ENCODE assay signal across 21 mouse cellular contexts in genomic region chr7:129575110-129575784, GRCm38 (mm10). TPM values are rescaled to one million over a fixed set of nuclear protein-coding genes. Genes with fewer than 3 reads are reported as not detected.
DNase-seq lines count a peak whose midpoint lies in the region; ATAC-seq lines count a peak whose summit lies in the region.
"Had no signal": no experiment of that assay in that cellular context is flagged by ENCODE, and none has a peak within 500 bp of the region (broad histone marks: within the 10 kb centered on the region; RNA-seq: fewer than 3 reads in every experiment).

No protein-coding gene starts in this region.

- no peak overlapping the region for H3K9ac ChIP-seq in forebrain, embryonic 13.5 days
- no peak overlapping the region for H3K9ac ChIP-seq in forebrain, embryonic 11.5 days (ENCODE audit: low read length)
- H3K9ac ChIP-seq: liver, embryonic 12.5 days; lung, embryonic 14.5 days; stomach, embryonic 15.5 days had no signal

- no peak overlapping the region for H3K4me2 ChIP-seq in forebrain, embryonic 13.5 days
- H3K4me2 ChIP-seq in forebrain, embryonic 11.5 days (ENCODE audit: low read depth, low read length, severe bottlenecking), result no peak overlapping the region
- H3K4me2 ChIP-seq: liver, embryonic 12.5 days; lung, embryonic 14.5 days; stomach, embryonic 15.5 days had no signal

- H3K4me3 ChIP-seq in forebrain, embryonic 13.5 days, result no peak overlapping the region
- H3K4me3 ChIP-seq in forebrain, embryonic 11.5 days (ENCODE audit: low read depth, low read length), result no peak overlapping the region
- no peak overlapping the region for H3K4me3 ChIP-seq in macrophage (ENCODE audit: inconsistent target)
- H3K4me3 ChIP-seq: erythroblast, embryonic 14.5 days; liver, embryonic 12.5 days; myocyte; stomach, embryonic 15.5 days had no signal

- no peaks in the 10 kb centered on the region for H3K79me2 ChIP-seq in macrophage (ENCODE audit: inconsistent target)

- H3K9me3 ChIP-seq in forebrain, embryonic 13.5 days (replicated peaks), result no peaks in the 10 kb centered on the region
- no peaks in the 10 kb centered on the region for H3K9me3 ChIP-seq in forebrain, embryonic 11.5 days (ENCODE audit: control insufficient read depth, low read length)
- H3K9me3 ChIP-seq: liver, embryonic 12.5 days; stomach, embryonic 15.5 days had no signal

- ATAC-seq in forebrain, embryonic 13.5 days, result 0 out of 2 replicates have a peak, but pooled peaks have one; percentile 36
- no peak for ATAC-seq in forebrain, embryonic 11.5 days (replicated peaks; ENCODE audit: low FRiP score)
- ATAC-seq in erythroblast, adult 5-6 weeks (replicated peaks; ENCODE audit: low FRiP score, poor library complexity, severe bottlenecking), result no peak
- ATAC-seq: inflammation-experienced regulatory T-cells, adult 6 months; liver, embryonic 12.5 days had no signal

- H3K27me3 ChIP-seq in forebrain, embryonic 13.5 days, result no peaks in the 10 kb centered on the region
- H3K27me3 ChIP-seq in forebrain, embryonic 11.5 days (ENCODE audit: control insufficient read depth, insufficient read depth, low read length), result no peaks in the 10 kb centered on the region; the same call in 1 of the 2 replicates
- H3K27me3 ChIP-seq: stomach, embryonic 15.5 days had no signal

- H3K27ac ChIP-seq in forebrain, embryonic 13.5 days, result no peak overlapping the region
- no peak overlapping the region for H3K27ac ChIP-seq in forebrain, embryonic 11.5 days (ENCODE audit: low read depth, low read length)
- H3K27ac ChIP-seq in macrophage, result peak overlapping the region; percentile 98
- H3K27ac ChIP-seq: liver, embryonic 12.5 days; stomach, embryonic 15.5 days had no signal

- DNase-seq in forebrain, embryonic 11.5 days (ENCODE audit: low spot score), result no peak
- peak; percentile 43 for DNase-seq in layer of hippocampus, adult 9-11 months
- DNase-seq in layer of hippocampus, adult 9-10 months (ENCODE audit: low spot score), result no peak
- DNase-seq in ZHBTc4 (ENCODE audit: low read depth, low spot score), result peak; percentile 30
- no peak for DNase-seq in urinary bladder, postnatal 36 days (ENCODE audit: low spot score in 2 of 2)
- DNase-seq: adrenal gland, postnatal 14 days; cerebellum, postnatal 36 days; gastrocnemius, postnatal 25 days; kidney, adult 9 months; kidney, postnatal 36 days; lung, embryonic 14.5 days; right cerebral cortex, adult 18-20 months; thymus, adult 2 months had no signal

- 21% methylated on average over 7 of the region's 7 CpGs for WGBS in forebrain, embryonic 13.5 days
- 21% methylated on average over 7 of the region's 7 CpGs for WGBS in forebrain, embryonic 11.5 days
- 56% methylated on average over 7 of the region's 7 CpGs for WGBS in macrophage (ENCODE audit: missing documents)

- H3K4me1 ChIP-seq in forebrain, embryonic 13.5 days, result peaks cover 10% of the 10 kb centered on the region
- no peaks in the 10 kb centered on the region for H3K4me1 ChIP-seq in forebrain, embryonic 11.5 days (replicated peaks; ENCODE audit: control insufficient read depth, insufficient read depth, low read length)
- H3K4me1 ChIP-seq: liver, embryonic 12.5 days; stomach, embryonic 15.5 days had no signal

- H3K36me3 ChIP-seq in forebrain, embryonic 13.5 days (ENCODE audit: poor library complexity, severe bottlenecking), result no peaks in the 10 kb centered on the region
- no peaks in the 10 kb centered on the region for H3K36me3 ChIP-seq in forebrain, embryonic 11.5 days (ENCODE audit: control insufficient read depth, insufficient read depth, low read length)
- no peaks in the 10 kb centered on the region for H3K36me3 ChIP-seq in macrophage (ENCODE audit: inconsistent target)
- H3K36me3 ChIP-seq: liver, embryonic 12.5 days; stomach, embryonic 15.5 days had no signal

RNA-seq across cellular contexts. Expression of gene Wdr11, which starts 16.4 kb away (rescaled TPM):
- 30.6 and 36.5 TPM in 2 replicates for polyA plus RNA-seq in forebrain, embryonic 13.5 days (2015; fragmentation: Nextera tagmentation; extraction: Ambion mirVana)
- polyA plus RNA-seq in forebrain, embryonic 11.5 days (2014; fragmentation: Nextera tagmentation; extraction: Ambion mirVana), result 37.0 and 39.0 TPM in 2 replicates
- 100 to 1,000 TPM in 24 of 26 experiments, 10 to 100 TPM in 2; 94.8 to 286 (median 147) TPM for total RNA-seq in macrophage (2018; cell fraction: chromatin; rRNA removed)
- 10 to 100 TPM; 30.8 to 72.6 (median 42.5) TPM for total RNA-seq in macrophage (2018; cell fraction: cytosol; rRNA removed)
- 100 to 1,000 TPM in 10 of 26 experiments, 10 to 100 TPM in 16; 57.7 to 172 (median 81.8) TPM for total RNA-seq in macrophage (2018; cell fraction: nucleus; rRNA removed)
- polyA plus RNA-seq in macrophage (2018), result 42.8 to 53.4 TPM (median 50.1 TPM) in 3 replicates
- 10.4 and 12.7 TPM in 2 replicates for total RNA-seq in erythroblast, adult 5-6 weeks (2015; ENCODE audit: low replicate concordance)
- 3.3 and 5.7 TPM in 2 replicates for total RNA-seq in erythroblast, adult 5-6 weeks (2017; ENCODE audit: low replicate concordance)

Comparison
In these comparisons a context has a peak if more than half of its experiments do, and no peak if none do; other contexts are left out.
1. DNase-seq: peak in layer of hippocampus, adult 9-11 months (single experiment) and ZHBTc4 (single experiment); none in forebrain, embryonic 11.5 days (single experiment), layer of hippocampus, adult 9-10 months (single experiment) and urinary bladder, postnatal 36 days (0 of 2).